Mouse (Mus musculus): ENCODE results near the gene AC129217.1. TPM values are rescaled to one million over a fixed set of nuclear protein-coding genes. Genes with fewer than 3 reads are reported as not detected.
"Not testable (repeated sequence)": the region's sequence is repeated elsewhere in the genome, so short reads cannot be mapped to it uniquely, and the experiment has no call there.

Gene AC129217.1
- total RNA-seq, 2 experiments from 2014 or later = 1.4 TPM; not detected in 1

- intact Hi-C loops (cut with DNase I) = no loop called here
- no peak for DNase-seq
Measured at GRCm38 (mm10) chr19:8821146-8821545, 8.4 kb upstream of the AC129217.1 start.

DNA sequence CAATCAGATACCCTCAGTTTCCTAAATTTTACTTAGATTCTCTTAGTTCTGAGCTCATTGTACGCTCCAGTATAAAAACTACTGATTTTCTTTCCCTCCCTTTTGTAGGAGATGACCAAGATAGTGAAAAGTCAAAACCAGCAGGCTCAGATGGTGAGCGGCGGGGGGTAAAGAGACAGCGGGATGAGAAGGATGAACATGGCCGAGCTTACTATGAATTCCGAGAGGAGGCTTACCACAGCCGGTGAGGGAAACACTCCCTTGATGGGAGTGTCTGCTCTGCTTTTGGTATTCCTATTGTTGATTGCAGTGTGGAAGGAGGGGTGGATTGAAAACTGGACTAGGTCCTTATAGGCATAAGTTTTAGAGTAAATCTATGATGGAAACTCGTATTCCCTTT is 6.9 kb upstream of the AC129217.1 start:
- no peak for DNase-seq
- intact Hi-C loops (cut with DNase I) = no loop called here

GRCm38 (mm10) chr19:8830664-8831063 is 1.1 kb downstream of the AC129217.1 start:
- intact Hi-C loops (cut with DNase I) = no loop called here
- no peak for DNase-seq

DNA sequence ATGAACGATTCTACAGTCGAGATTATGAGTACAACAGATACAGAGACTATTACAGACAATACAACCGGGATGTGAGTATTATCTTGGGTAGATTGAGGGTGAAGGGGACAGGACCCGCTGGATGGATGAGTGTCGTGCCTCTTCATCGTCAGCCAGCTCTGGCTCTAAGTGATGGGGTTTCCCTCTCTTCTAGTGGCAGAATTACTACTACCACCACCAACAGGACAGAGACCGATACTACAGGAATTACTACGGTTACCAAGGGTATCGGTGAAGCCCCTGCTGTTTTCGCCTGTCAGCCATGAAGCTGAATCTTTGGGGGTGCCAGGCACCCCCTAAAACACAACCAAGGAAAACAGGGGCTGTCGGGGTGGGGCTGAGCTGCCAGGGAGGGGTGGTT is 1.7 kb downstream of the AC129217.1 start:
- intact Hi-C loops (cut with DNase I) = no loop called here
- DNase-seq = no peak

DNA sequence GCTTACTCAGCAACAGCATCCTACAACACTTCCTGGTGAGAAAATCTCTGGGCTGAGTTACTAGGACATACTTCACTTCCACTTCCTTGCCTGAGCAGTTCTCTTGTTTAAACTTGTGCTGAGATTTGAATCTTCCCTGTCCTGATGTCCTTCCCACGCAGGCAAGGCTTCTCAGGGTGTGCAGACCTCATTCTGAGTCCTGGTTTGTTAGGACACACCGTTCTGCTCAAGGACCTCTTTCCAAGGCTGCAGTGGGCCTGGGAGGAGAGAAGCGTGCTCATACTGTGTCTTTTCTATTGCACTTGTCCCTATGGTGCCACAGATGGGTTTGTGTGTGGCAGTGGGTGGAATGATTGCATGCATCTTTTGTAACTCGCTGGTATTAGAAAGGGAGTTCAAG is 3.4 kb downstream of the AC129217.1 start:
- no peak for DNase-seq
- intact Hi-C loops (cut with DNase I) = no loop called here

DNA sequence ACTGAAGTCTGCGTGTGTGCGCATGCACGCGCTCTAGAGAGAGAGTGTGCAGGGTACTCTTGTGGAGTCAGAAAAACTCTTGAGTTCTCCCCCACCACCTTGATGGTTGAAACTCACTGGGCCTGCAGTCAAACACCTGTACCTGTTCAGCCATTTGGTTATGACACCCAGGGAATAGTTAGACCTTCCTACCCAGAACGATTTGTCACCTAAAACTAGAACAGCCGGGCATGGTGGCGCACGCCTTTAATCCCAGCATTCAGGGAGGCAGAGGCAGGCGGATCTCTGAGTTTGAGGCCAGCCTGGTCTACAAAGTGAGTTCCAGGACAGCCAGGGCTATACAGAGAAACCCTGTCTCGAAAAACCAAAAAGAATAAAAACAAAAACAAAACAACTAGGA is 6.8 kb downstream of the AC129217.1 start:
- DNase-seq; intact Hi-C loops (cut with DNase I): not testable (repeated sequence)

DNA sequence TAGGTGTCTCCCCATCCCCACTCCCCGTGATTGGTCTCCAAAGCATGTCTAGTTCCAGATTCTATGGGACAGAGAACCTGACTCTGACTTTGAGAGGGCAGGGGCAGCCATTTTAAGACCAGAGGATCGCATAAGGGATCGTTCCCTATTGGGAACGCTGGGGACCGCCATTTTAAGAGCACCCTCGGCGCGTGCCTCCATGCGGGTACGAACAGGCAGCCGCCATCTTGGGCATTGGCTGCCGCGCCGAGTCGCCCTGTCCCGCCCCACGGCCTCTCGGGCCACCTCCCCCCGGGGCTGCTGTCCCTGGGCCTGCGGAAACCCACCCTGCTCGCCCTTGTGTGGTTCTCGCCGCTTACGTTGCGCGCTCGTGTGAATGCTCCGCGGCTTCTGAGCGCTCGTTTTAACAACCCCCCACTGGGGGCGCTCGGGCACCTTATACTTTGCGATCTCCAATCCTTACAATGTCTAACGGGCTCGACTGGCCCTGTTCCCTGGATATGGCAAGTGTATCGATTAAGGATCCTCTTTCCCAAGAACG is 7.7 kb downstream of the AC129217.1 start, which contains the start of gene Bscl2:
Gene Bscl2 (plus strand): TSS at position 217 of the 541 bp plus-strand sequence.
- DNase-seq = peak; percentile 68 to 83
- intact Hi-C loops (cut with DNase I) = no loop called here

DNA sequence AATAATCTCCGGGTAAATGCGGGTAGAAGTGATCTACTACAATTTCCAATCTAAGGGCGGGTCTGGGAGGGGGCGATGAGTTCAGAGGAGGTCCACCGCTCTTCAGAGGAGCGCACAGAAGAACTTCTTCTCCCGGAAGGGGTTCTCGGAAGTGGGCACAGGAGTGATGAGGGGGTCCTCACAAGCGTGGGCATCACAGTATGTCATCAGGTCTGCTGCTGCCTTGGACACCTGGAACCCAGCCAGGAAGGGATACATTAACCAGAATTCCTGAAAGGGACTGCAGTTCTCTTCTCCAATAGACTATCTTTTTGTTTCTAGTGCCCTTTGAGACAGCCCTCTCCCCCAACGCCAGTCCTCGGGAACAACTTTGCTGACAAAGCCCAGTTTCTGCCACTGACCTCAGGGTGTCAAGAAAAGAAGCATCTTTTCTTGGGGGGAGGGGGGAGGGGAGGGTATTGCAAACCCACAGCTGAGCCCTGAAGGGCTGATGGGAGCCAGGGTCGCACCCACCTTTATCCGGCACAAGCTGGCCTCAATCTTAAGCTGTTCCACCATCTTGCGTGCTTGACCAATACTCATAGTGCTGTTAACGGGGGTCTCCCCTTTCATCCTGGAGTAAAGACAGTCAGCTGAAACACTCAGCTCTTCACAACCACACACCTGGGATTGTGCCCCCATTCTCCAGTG is 8.6 kb downstream of the AC129217.1 start:
- intact Hi-C loops (cut with DNase I) = no loop called here
- no peak for DNase-seq

- intact Hi-C loops (cut with DNase I) = no loop called here
- no peak for DNase-seq
Measured at GRCm38 (mm10) chr19:8839103-8839907, 9.7 kb downstream of the AC129217.1 start, which contains the start of gene Gng3. Gene Gng3, minus strand, starts transcription at chr19:8839194.

DNA sequence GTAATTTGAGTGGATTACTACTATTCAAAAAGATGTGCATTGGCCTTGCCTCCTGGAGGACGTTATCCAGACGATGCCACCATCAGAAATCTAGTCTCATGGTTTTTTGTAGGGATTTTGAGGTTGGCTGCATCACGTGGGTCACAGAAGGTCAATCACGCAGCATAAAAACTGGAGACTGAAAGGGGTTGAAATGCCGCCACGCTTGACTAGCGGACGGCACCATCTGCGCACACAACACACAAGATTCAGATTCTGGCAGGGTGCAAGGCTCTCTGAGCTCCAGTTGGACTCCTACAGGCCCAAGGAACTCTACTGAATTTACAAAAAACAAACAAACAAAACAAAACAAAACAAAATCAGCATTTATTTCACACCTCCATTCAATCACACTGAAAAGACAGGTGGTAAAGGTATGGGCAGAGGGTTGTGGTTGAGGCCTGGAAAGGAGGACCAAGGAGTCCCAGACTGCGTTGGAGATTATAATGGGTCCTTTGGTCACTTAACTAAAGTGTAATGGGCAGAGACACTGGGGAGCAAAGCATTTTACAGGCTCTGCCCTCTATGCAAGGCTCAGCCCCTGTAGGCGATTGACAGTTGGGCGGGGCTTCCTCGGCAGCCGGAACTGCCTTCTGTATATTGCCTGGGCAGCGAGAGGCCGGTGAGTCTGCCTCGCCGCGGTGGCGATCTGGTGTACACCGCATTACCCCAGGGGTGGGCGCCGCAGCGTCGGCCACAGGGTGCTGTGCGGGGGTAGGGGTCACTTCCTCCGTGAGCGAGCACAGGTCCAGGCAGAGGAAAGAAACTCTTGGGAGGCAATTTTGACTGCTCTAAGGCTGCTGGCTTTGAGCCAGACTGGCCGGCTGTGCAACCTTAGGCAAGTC is 10.6 kb downstream of the AC129217.1 start:
- intact Hi-C loops (cut with DNase I) = loop anchor here (5.0 kb wide), 1 partner anchor 52 kb away; the partner anchor contains the start of gene Ints5
- peak; percentile 64 to 65 for DNase-seq

DNA sequence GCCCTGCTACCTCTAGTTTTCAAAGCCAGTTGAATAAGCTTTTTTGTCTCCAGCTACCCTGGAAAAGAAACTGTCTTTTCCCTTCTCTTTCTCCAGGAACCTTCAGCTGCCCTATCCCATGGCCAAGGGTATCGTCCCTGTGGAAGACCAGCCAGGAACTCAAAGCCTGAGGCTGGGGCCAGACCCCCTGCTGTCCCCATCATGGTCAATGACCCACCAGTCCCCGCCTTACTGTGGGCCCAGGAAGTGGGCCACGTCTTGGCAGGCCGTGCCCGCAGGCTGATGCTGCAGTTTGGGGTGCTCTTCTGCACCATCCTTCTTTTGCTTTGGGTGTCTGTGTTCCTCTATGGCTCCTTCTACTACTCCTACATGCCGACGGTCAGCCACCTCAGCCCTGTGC is 11.4 kb downstream of the AC129217.1 start:
- intact Hi-C loops (cut with DNase I) = loop anchor here (5.0 kb wide), 1 partner anchor 51 kb away; the partner anchor contains the start of gene Ints5
- DNase-seq = no peak

DNA sequence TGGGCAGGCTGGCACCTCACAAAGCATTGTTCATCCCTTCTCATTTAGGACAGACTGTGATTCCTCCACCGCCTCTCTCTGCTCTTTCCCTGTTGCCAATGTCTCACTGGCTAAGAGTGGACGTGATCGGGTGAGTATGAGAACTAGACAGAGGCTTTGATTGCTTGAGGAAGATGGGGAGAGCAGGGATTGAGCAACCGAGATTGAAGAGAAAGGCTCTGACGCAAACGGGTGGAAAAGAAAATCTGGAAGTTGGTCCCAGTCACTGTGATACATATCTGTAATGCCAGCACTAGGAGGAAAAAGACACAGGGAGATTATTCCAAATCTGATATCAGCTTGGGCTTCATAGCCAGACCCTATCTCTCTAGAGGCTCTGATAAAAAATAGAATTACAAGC is 13.4 kb downstream of the AC129217.1 start:
- no peak for DNase-seq
- intact Hi-C loops (cut with DNase I) = loop anchor here (5.0 kb wide), 1 partner anchor 49 kb away; the partner anchor contains the start of gene Ints5

- peak; percentile 59 to 82 for DNase-seq
- intact Hi-C loops (cut with DNase I) = loop anchor here (5.0 kb wide), 2 partner anchors 48 to 258 kb away; partner anchors contain the start of gene Ints5
Measured at GRCm38 (mm10) chr19:8844371-8845129, 15.0 kb downstream of the AC129217.1 start.

DNA sequence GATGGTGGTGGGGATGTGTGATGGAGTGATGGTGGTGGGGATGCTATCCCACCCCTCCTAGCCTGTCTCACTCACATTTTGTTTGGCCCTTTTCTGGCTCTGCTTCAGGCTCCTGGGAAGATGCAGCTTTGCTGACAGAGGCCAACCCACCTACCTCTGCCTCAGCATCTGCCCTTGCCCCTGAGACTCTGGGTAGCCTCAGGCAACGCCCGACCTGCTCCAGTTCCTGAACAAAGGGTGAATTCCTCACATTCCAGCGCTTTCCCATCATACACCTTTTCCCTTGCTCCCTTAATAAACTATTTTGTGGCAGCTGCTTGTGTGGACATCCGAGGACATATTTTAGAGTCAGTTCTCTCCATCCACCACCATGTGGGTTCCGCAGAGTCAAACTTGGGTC is 18.8 kb downstream of the AC129217.1 start:
- no peak for DNase-seq
- intact Hi-C loops (cut with DNase I) = loop anchor here (5.0 kb wide), 1 partner anchor 254 kb away; no protein-coding TSS in a partner anchor

- peak; percentile 53 to 63 for DNase-seq
- intact Hi-C loops (cut with DNase I) = no loop called here
Measured at GRCm38 (mm10) chr19:8850402-8850901, 20.9 kb downstream of the AC129217.1 start, which contains the start of gene Lrrn4cl. Gene Lrrn4cl, plus strand, starts transcription at chr19:8850768.

GRCm38 (mm10) chr19:8851639-8852038 is 22.1 kb downstream of the AC129217.1 start:
- DNase-seq = no peak
- intact Hi-C loops (cut with DNase I) = no loop called here

DNA sequence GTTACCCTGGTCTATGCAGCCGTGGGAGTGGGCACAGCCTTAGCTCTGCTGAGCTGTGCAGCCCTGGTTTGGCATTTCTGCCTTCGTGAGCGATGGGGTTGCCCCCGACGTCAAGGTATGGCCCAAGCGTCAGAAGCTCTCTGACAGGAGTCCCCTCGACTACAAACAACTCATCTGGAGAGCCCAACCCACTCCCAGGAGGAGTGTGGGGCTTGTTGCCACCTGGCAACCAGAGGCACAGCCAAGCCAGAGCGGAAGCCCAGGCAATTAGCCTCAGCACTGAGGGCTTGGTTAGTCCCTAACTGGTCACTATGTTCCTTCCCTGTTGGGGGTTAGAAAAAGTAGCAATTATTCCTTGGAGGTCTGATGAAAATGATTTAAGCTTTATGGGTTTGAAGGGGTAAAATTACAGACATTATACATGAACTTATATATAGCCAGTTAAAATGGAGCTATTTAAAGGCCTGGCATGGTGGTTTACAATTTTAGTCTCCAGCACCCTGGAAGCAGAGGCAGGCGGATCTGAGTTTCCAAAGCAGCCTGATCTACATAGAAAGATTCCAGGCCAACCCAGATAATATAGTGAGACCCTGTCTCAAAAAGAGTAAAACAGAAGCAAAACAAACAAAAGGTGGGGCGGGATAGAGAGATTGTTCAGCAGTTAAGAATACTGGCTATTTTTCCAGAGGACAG is 22.8 kb downstream of the AC129217.1 start:
- intact Hi-C loops (cut with DNase I) = no loop called here
- peak; percentile 61 to 69 for DNase-seq

DNA sequence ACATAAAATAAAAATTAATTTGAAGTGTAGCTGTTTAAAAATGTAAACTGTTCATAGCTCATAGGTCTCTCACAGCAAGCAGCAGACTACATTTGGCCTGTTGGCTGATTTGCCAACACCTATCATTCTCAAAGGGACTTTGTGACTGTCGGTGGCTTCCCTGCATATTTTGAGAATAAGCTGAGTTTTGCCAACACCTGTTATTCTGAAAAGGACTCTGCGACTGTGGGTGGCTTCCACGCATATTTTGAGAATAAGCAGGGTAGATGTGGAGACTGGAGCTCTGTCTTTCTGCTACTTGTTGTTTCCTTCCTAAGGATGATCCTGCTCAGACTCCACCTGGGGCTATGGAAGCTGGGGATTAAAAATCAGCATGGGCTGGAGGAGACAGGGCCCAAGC is 23.5 kb downstream of the AC129217.1 start:
- intact Hi-C loops (cut with DNase I) = no loop called here
- DNase-seq = no peak

Data from gastrocnemius, postnatal 36 days (tissue).